In the genomic region with DNA sequence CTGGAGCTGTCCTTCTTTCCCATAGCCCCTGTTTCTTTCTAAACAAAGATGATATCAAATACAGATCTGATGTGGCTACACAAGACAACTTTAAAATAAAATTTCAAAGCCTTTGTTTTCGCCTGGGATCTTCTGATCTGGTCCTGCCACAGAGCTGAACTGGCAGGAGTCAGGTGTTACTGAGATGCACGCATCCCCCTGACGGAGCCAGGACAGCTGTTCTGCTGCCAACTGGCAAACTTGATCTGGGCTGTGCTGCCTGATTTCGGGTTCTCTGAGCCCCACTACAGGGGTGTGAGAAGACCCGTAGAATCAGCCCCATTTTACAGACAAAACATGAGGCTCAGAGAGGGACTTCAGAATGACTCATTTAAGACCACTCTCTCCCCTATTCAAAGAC, we compare ENCODE assay signal across 16 mouse cellular contexts.
"Had no signal": no experiment of that assay in that cellular context is flagged by ENCODE, and none has a peak within 500 bp of the region (broad histone marks: within the 10 kb centered on the region; RNA-seq: fewer than 3 reads in every experiment).

No protein-coding gene starts in this region.

- DNase-seq: retina, postnatal 1 day; right cerebral cortex, adult 18-20 months; right cerebral cortex, postnatal 14 days; right cerebral cortex, postnatal 25 days; right cerebral cortex, postnatal 4 days; spleen, adult 18-20 months; thymus, adult 18-20 months; thymus, adult 2 months; thymus, postnatal 14 days; thymus, postnatal 25 days; thymus, postnatal 36 days; thymus, postnatal 4 days had no signal

- H3K9me3 ChIP-seq: neural tube, embryonic 13.5 days; neural tube, embryonic 15.5 days; stomach, embryonic 15.5 days had no signal

- H3K4me2 ChIP-seq: neural tube, embryonic 13.5 days; neural tube, embryonic 15.5 days; stomach, embryonic 15.5 days had no signal

- H3K4me1 ChIP-seq: neural tube, embryonic 13.5 days; neural tube, embryonic 15.5 days; stomach, embryonic 15.5 days had no signal

- H3K36me3 ChIP-seq: neural tube, embryonic 13.5 days; neural tube, embryonic 15.5 days; stomach, embryonic 15.5 days had no signal

- H3K27me3 ChIP-seq: neural tube, embryonic 13.5 days; neural tube, embryonic 15.5 days; stomach, embryonic 15.5 days had no signal

- H3K4me3 ChIP-seq: neural tube, embryonic 13.5 days; neural tube, embryonic 15.5 days; stomach, embryonic 15.5 days had no signal

- H3K27ac ChIP-seq: neural tube, embryonic 13.5 days; neural tube, embryonic 15.5 days; stomach, embryonic 15.5 days; stomach, postnatal 0 days had no signal

- H3K9ac ChIP-seq: neural tube, embryonic 13.5 days; neural tube, embryonic 15.5 days; stomach, embryonic 15.5 days had no signal
